Mouse (Mus musculus) cerebellum, postnatal 10 days (tissue): ENCODE results near the gene 1700042G07Rik.

Experiments used
- DNase-seq, 2 experiments: peaks; one replicate each; pipeline ENCODE4 v3.0.0; 2021; ENCODE audit warnings: mixed read lengths in 2 of 2

Gene 1700042G07Rik

DNA sequence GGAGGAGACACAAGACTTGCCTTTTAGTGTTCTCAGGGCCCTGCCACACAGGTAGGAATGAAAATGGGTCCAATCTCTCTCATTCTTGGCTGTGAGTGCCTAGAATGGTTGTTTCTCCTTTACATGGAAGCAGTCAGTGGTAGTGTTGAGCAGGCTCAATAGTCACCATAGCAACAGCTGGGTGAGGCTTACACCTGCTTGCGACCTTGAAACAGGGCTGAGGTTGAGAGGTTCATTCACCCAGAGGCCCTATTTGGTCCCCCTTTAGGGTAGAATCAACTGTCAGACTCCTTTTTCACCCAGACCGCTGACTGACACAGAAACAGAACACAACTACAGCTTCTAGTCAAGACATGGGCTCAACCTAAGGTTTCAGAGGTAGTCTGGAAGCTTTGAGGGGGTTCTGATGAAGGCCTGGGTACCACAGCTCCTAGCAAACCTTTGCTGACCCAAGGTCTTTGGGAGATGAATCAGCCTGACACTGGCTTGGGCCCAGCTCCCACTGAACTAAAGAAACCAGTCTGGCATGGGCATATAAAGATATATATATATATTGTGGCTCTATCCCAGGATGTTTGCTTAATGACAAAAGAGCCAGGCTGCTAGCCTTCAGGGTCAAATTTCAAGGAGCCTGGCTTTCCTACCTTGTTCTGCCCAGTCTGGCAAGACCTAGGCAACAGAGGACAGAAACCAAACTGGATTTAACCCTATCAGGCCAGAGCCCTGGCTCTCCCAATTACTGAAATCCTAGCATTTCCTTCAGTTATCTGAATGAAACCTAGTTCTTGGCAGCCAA is 8.2 kb upstream of the 1700042G07Rik start:
- no peak for DNase-seq

DNA sequence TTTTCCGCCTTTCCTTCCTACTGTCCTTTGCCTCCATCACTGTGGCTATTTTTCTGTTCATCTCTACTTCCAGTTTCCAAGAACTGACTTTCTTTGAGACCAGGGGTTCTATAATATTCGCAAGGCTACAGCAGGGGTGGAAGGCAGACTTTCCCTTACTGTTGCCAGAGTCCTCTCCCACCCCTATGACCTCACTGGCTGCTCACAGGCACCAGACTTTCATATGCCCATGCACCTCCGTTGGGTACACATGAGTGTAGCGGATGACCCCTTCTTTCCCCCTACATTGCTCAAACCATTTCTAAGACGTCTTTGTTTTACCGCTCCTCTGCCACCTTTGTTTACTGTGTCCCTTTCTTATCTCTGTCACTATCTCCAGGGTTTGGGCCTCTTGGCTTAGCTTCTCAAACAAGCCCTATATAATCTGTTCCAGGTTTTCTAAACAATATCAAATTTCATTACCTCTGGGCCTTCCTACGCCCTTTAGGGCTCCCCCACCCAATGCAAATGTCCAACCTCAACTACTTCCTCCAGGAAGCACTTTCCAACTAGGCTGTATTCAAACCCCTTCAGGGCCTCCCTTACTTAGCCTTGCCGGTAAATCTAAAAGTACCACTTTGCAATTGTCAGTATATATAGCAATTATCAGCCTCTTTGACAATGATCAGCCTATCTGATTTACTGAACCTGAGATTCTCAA is 7.3 kb upstream of the 1700042G07Rik start:
- DNase-seq = no peak

- DNase-seq = peak; percentile 58 to 60
These were observed 5.8 kb upstream of the 1700042G07Rik start, which contains the start of gene Tspan1 for GRCm38 (mm10) chr4:116167404-116167803. TSS of gene Tspan1 (minus strand) at chr4:116167601.

GRCm38 (mm10) chr4:116168617-116169352 is 4.4 kb upstream of the 1700042G07Rik start:
- DNase-seq = peak; percentile 94 to 95

- peak in 1 of 2 experiments; percentile 8 for DNase-seq
These were observed 3.9 kb upstream of the 1700042G07Rik start for GRCm38 (mm10) chr4:116169353-116169672.

- DNase-seq = peak; percentile 52 to 54
These were observed 580 bp downstream of the 1700042G07Rik start for GRCm38 (mm10) chr4:116173752-116174151.

DNA sequence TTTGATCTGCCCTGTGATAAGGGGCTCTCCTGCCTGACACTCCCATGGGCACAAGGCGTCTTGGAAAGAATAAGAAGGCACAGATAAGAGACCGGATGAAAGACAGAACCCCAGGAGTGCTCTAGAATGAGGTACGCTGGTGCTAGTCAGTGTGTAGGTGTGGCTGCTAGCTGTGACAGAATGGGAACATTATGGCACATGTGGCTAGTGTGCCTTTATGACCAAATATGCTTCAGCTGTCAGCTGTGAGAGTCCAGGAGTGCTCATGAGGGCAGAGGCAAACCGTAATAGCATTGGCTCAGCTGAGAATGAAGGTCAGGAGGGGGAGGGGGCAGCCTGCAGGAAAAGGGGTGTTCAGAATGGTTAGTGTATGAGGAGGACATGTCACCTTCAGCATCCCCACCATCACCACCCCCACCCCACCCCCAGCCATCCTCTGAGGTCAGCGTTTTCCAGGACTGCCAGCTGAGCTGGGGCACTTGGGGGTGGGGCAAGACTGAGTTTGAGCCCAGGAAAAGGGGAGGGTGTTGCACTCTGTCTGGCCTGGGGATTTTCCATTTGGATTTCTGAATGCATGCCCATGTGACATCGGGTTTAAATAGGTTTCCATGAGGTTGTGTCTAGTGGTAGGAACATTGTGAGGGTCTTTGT is 1.4 kb downstream of the 1700042G07Rik start:
- peak; percentile 48 to 52 for DNase-seq

DNA sequence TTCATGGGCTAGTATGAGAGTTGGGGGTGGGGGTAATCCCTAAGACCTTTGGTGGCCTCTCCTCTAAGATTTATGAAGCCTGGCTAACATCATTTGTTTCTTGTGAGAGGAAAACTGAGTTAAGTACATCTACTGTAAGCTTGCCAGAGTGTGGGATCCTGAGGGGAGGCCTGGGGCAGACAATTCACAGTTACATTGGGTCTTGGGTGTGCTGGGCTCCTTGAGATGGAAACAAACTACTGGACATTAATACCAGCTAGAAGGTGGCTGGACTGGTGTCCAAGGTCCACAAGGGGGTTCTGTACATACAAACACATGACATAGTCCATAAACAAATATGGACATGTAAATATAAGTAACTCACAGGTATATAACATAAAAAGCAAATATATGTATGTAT is 2.0 kb downstream of the 1700042G07Rik start:
- peak in 1 of 2 experiments; percentile 42 for DNase-seq

DNA sequence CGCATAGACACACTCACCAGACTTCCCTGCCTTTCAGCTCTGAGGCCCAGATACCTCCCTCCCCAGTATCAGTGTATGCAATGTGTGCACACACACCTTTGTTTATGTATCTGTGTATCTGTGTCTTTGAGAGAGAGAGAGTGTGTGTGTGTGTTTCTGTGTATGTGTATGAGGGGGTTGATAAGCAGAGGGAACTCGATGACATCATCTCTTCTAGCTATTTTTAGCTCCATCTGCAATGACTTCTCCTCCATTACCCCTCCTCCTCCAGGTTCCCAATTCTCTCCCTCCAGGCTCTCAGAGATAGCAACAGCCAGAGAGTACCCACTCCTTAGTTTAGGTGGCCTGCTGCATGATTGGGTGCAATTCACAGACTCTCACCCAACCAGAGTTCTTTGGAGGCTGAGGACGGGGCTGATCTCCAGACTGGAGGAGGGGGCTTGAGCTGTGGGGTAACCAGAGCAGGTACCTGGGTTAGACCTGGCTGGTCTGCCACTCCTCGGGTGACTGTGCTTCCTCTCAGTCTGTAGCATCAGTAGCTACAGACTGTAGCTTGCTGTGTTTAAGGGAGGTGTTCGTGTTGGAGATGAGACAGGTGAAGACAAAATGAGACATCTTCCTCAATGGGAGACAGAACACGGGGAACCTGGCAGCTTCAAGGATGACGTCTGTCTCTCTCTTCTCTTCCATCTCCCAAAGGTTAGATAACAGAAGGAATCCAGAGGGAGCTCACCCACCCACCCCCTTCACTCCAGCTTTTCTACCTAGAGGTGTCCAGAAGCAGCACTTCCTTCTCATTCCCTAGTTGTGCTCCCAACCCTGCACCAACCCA is 2.8 kb downstream of the 1700042G07Rik start:
- peak; percentile 76 to 81 for DNase-seq

DNA sequence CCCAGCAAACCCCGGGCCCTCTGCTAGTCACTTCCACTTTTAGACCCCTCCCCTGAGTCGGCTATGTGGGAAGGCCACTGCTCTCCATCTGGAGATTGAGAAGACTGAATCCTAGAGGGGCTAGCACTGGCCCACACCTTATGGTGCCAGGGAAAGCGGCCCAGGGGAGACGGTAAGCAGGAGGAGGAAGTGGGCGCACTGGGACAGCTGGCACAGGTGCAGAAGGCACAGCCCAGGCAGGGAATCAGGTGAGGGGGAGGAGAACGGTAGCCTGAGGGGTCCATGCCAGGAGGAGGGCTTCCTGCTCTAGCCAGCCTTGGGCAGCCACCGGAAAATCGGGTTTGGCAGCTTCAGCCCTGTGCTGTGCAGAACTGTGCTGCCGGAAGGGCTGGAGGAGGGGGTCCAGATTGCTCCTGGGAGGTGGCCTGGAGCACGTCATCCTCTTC is 3.4 kb downstream of the 1700042G07Rik start:
- DNase-seq = peak; percentile 99

DNA sequence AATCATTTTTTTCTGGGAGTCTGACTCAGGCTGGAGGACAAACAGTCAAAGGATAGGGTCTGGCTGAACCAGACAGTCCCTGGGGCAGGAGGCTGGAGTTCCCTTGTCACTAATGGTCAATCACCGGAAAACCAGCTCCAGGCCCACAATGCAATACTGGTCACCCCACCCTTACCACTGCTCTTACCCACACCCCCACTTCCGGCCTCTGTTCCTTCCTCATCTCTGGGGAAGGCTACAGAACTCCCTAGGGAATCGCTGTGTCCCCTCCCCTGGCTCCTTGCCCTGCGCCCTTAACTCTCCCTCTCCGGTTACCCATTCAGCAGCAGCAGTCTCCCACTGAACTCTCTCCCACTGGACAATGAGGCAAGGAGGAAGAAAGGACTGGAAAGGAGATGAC is 4.0 kb downstream of the 1700042G07Rik start:
- DNase-seq = peak; percentile 82 to 83

DNA sequence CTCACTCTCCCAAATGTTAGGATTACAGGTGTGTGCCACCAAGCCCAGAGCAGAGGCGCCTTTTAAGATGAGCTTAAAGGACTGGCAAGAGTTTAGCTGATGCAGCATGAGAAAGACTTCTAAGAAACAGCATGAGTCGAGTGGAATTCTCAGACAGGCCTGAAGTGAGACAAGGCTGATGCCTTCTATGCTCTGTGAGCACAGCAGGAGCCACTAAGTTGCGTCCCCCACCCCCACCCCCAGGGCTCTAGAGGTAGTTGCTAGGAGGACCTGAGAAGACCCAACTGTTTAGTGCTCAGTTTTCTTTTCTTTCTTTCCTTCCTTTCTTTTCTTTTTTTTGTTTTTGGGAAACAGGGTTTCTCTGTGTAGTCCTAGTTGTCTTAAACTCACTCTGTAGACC is 8.9 kb downstream of the 1700042G07Rik start:
- DNase-seq = peak in 1 of 2 experiments; percentile 5

GRCm38 (mm10) chr4:116182745-116183144 is 9.6 kb downstream of the 1700042G07Rik start:
- DNase-seq = peak; percentile 74 to 77

DNA sequence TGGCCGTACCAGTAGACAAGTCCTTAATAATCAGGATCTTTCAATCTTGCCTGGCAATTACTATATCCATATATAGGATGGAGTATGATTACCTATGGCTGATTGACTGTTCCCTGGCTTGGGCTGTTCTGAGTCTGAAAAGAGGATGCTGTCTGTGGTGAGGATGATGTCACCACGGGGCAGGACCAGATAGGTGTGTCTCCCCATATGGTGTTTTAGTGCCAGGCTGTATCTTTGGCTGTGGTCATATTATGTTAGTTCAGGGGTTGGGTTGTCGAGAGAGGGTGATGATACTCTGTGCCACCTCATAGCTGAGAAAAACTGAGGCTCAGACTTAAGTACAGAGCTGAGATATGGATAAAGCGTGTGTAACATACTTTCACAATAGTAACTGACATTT is 11.9 kb downstream of the 1700042G07Rik start:
- DNase-seq = peak in 1 of 2 experiments; percentile 8

GRCm38 (mm10) chr4:116192286-116192835 is 19.2 kb downstream of the 1700042G07Rik start:
- no peak for DNase-seq

DNA sequence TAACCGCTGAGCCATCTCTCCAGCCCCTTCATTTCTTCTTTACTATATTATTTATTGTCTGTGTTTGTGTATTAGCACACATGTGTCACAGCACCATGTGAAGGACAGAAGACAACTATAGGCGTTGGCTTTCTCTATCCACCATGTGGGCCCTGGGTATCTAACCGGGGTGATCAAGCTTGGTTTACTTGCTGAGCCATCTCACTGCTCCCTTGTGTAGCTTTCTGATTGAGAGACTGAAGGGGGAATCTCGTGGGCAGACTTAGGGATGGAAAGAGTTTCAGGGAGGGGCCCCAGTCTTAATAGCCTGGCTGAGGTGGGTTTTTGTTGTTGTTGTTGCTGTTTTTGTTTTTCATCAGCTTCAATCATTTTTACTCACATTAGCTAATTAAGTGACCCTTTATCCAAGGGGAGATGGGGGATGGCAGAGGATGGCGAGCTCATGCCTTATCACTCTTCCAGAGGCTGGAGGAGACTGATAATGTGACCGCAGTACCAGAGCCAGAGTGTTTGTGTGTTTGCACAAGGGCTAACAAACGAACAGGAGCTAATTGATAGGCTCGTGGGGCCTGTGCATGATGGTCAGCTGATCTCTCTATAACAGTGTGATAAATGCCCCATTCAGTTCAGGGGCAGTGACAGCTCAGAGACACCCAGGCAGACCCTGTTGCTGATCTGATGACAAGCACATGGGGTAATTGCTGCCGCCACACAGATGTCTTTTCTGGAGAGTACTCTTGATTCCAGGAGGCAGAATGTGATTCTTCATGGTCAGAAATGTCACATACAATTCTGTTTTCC is 20.6 kb downstream of the 1700042G07Rik start:
- no peak for DNase-seq

- DNase-seq = peak in 1 of 2 experiments; percentile 32
These were observed 25.2 kb downstream of the 1700042G07Rik start for GRCm38 (mm10) chr4:116198422-116198821.

DNA sequence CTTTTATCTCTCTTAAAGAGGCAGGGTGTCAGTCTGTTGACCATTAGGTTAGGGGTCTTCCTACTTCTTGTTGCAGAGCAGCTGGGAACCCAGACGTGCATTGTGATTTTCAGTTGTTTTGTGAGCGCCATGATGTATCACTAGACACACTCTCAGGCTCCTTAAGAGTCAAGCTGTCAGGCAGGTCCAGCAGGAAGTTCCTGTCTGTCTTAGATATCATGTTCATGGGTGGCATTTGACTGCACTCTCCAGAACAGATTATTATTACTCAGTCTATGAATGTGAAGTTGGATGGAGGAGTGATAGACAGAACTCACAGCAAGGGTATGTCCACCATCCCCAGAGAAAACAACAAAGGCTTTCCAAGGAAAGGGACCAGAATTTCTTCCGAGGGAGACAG is 31.2 kb downstream of the 1700042G07Rik start:
- DNase-seq = no peak

DNA sequence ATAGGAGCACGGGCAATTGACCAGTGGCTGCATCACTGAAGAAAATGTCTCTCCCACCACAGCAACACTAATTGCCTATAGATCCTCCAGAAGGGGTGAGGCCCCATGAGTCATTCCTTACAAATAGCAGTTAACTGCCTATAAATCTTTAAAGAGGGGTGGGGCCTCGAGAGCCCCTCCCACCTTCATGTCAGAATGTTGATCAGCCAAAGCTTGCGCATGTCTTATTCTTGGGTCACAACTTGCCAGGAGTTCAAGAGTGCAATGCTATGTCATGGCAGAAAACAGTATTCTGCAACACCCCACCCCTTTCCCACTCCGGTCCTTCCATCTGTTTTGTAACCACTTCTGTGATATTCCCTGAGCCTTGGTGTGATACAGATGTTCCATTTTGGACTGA is 33.4 kb downstream of the 1700042G07Rik start:
- DNase-seq = no peak

- no peak for DNase-seq
These were observed 35.7 kb downstream of the 1700042G07Rik start for GRCm38 (mm10) chr4:116208891-116209290.
